Mouse (Mus musculus) C2C12 (cell line): ENCODE measurements around the gene Il31ra.

Experiments
- CTCF ChIP-seq: IDR thresholded peaks from one replicate; pipeline ENCODE4 v1.5.1; 2011; ENCODE audit not compliant: control insufficient read depth, insufficient read depth, insufficient read length
- MAX ChIP-seq: IDR thresholded peaks from one replicate; pipeline ENCODE4 v1.6.1; 2011; ENCODE audit warnings: mild to moderate bottlenecking, control low read depth
- MYOD1 ChIP-seq: IDR thresholded peaks from one replicate; pipeline ENCODE4 v1.6.1; 2011; ENCODE audit warnings: low read depth; ENCODE audit not compliant: control insufficient read depth, insufficient read length
- MYOG ChIP-seq: IDR thresholded peaks from one replicate; pipeline ENCODE4 v1.6.1; 2011; ENCODE audit not compliant: control insufficient read depth, insufficient read length; ENCODE audit errors: extremely low read depth
- USF1 ChIP-seq: IDR thresholded peaks from one replicate; pipeline ENCODE4 v1.6.1; 2011; ENCODE audit warnings: low read depth, mild to moderate bottlenecking, control low read depth, moderate library complexity

DNA sequence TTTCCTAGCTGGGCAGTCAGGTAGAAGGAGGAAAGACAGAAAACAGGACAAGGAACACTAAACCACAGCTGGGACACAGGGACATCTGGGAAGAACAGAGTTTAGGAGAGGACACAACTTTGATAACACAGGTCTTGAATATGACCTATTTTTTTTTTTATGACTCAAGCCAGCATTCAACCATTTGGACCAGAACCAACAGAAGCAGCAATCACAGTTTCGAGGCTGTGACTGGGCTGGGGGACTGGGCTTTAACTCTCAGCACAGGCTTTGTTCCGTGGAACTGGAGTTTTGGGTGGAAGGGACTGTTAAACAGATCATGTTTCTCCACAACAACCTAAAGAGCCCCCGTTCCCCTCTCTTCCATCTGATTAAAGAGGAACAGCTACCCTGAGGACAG lies 53.5 kb downstream of the Il31ra start:
- TF ChIP-seq CTCF = no peak
- no peak for TF ChIP-seq MAX
- TF ChIP-seq MYOG = no peak
- no peak for TF ChIP-seq MYOD1
- no peak for TF ChIP-seq USF1
